Mouse (Mus musculus): ENCODE data around the gene Traf3ip2.

DNA sequence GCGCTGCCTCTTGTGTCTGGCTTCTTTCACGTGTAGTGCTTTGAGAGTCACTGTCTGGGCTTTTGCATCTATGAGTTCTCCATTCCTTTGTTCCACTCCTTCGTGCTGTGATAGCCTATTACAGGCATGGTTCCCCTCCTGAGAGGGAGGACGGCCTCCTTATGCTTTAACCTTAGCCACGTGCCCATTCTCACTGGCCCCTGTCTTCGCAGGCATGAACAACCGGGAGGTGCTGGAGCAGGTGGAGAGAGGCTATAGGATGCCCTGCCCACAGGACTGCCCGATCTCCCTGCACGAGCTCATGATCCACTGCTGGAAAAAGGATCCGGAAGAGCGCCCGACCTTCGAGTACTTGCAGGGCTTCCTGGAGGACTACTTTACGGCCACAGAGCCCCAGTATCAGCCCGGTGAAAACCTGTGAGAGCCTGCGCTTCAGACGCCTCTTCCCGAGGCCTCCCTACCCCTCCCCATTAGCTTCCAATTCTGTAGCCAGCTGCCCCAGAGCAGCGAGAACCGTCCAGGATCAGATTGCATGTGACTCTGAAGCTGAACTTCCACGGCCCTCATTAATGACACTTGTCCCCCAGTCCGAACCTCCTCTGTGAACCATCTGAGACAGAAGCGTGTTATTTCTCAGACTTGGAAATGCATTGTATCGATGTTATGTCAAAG, 49.0 kb upstream of the Traf3ip2 start:
- TF ChIP-seq CTCF (IDR thresholded peaks at IDR 0.05) (no peak), EP300 (IDR thresholded peaks at IDR 0.05) (no peak)
